Mouse (Mus musculus): ENCODE results near the gene Usp7.

DNA sequence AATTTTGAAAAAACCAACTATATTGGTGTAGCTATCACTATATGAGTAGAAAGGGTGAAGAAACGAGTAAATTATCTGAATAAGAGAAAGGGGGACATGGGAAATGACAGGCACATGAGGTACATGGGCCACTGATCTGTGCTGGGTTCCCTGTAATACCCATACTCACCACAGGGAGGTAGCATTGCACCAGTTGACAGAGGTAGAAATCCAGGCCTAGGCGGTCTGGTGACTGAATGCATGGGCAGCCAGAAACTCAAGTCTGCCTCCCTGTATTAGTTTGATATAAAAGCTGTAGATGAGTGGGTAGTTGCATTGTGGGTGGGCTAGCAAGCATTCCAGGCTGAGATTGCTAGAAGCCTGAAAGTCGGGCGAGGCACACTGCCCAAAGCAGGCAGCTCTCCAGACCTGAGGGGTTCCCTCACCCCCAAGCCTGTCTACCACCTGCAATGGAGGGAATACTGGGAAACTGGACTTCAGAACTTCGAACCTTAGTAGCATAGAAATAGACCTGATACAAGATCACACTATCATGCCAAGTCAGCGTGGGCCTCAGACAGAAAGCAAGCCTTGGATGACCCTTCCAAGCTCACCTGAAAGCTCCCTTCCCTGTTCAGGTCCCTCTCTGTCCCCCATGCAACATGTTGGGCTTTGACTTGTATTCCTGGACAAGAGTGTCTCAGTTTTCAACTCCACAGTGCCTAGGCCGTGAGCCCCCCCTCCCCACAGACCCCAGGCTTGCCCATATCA, 105.8 kb downstream of the Usp7 start:
- no peak for TF ChIP-seq CTCF (IDR thresholded peaks at IDR 0.05; ENCODE audit: borderline replicate concordance, control insufficient read depth, extremely low read depth, insufficient read depth, low read length, poor library complexity)
- no peak for TF ChIP-seq POLR2A (IDR thresholded peaks at IDR 0.05; ENCODE audit: control insufficient read depth, extremely low read depth, insufficient read depth, low read length, poor library complexity)
